Mouse (Mus musculus) liver, postnatal 0 days (tissue): ENCODE results near the gene Gria1. TPM values are rescaled to one million over a fixed set of nuclear protein-coding genes. Genes with fewer than 3 reads are reported as not detected.

Experiments
- ATAC-seq: fragments of 200-750 bp; cut with Nextera tagmentation; 2 replicates; pipeline ENCODE4 v1.8.0; 2017; ENCODE audit warnings: mild to moderate bottlenecking, moderate library complexity
- DNase-seq: peaks from one replicate; pipeline ENCODE4 v3.0.0-alpha.2; 2016
- H3K27ac ChIP-seq: fragments of 300-500 bp; sonication (generic); 2 replicates; pipeline ENCODE4 v1.5.1; 2014; ENCODE audit warnings: antibody characterized with exemption, moderate library complexity, mild to moderate bottlenecking, low read depth
- H3K27me3 ChIP-seq: fragments of 300-500 bp; sonication (generic); 2 replicates; pipeline ENCODE4 v1.6.1; 2014; ENCODE audit warnings: low read length, control low read depth, mixed read lengths; ENCODE audit not compliant: insufficient read depth
- H3K36me3 ChIP-seq: fragments of 300-500 bp; sonication (generic); replicated peaks from 2 replicates; pipeline ENCODE4 v1.6.1; 2014; ENCODE audit warnings: mild to moderate bottlenecking, control low read depth, low read length, moderate library complexity, mixed read lengths; ENCODE audit not compliant: insufficient read depth
- H3K4me1 ChIP-seq: fragments of 300-500 bp; sonication (generic); 2 replicates; pipeline ENCODE4 v1.6.1; 2014; ENCODE audit warnings: antibody characterized with exemption, mild to moderate bottlenecking, control low read depth; ENCODE audit not compliant: insufficient read depth
- H3K4me2 ChIP-seq: fragments of 300-500 bp; sonication (generic); 2 replicates; pipeline ENCODE4 v1.6.1; 2014; ENCODE audit warnings: low read depth, mild to moderate bottlenecking, low read length, moderate library complexity, mixed read lengths
- H3K4me3 ChIP-seq: fragments of 300-500 bp; sonication (generic); 2 replicates; pipeline ENCODE4 v1.5.1; 2014; ENCODE audit warnings: low read depth, low read length
- H3K9ac ChIP-seq: fragments of 300-500 bp; sonication (generic); replicated peaks from 2 replicates; pipeline ENCODE4 v1.6.1; 2014; ENCODE audit warnings: mild to moderate bottlenecking, moderate library complexity
- H3K9me3 ChIP-seq: fragments of 300-500 bp; sonication (generic); 2 replicates; pipeline ENCODE4 v1.6.1; 2016; ENCODE audit warnings: mild to moderate bottlenecking, control low read depth, low read length, mixed read lengths
- CTCF ChIP-seq: sonication (generic); IDR thresholded peaks from 2 replicates; pipeline ENCODE4 v1.5.1; 2016; ENCODE audit warnings: antibody characterized with exemption, low read depth
- EP300 ChIP-seq: IDR thresholded peaks from 2 replicates; pipeline ENCODE4 v1.6.1; 2016; ENCODE audit warnings: antibody characterized with exemption, low read depth, mild to moderate bottlenecking
- WGBS: fragments of 180-500 bp; shearing (Covaris S2); extraction: QIAGEN DNeasy Blood & Tissue Kit; methylation state at CpG from one replicate; pipeline ENCODE4 v1.1.7; 2014; ENCODE audit not compliant: insufficient replicate concordance; 5-methylcytosine and 5-hydroxymethylcytosine counted together
- polyA plus RNA-seq: library from polyadenylated mRNA; unstranded; fragments of >200 nt; fragmentation: Nextera tagmentation; extraction: Ambion mirVana; gene quantifications from 2 replicates; pipeline ENCODE4 v1.2.1, GENCODE M21; 2015

Gria1 gene
- polyA plus RNA-seq, 1 experiment from 2014 or later = not detected

GRCm38 (mm10) chr11:57143681-57144080 lies 132.5 kb downstream of the Gria1 start:
- Histone ChIP-seq H3K9me3 (no peaks in the 10 kb centered on the region), H3K4me2 (no peak overlapping the region), H3K4me1 (no peaks in the 10 kb centered on the region), H3K9ac (no peak overlapping the region), H3K27me3 (no peaks in the 10 kb centered on the region), H3K4me3 (no peak overlapping the region), H3K36me3 (no peaks in the 10 kb centered on the region), H3K27ac (no peak overlapping the region)
- 85% methylated on average over 5 of the region's 5 CpGs for WGBS
- no peak for TF ChIP-seq CTCF
- no peak for TF ChIP-seq EP300
- ATAC-seq = no peak
- no peak for DNase-seq

- no peak overlapping the region for H3K4me3 ChIP-seq
- H3K36me3 ChIP-seq = no peaks in the 10 kb centered on the region
- H3K9me3 ChIP-seq = no peaks in the 10 kb centered on the region
- H3K4me2 ChIP-seq = no peak overlapping the region
- no peak overlapping the region for H3K9ac ChIP-seq
- no peak for DNase-seq
- no peak for ATAC-seq
- TF ChIP-seq EP300 = no peak
- TF ChIP-seq CTCF = no peak
- no peak overlapping the region for H3K27ac ChIP-seq
- no peaks in the 10 kb centered on the region for H3K4me1 ChIP-seq
- H3K27me3 ChIP-seq = no peaks in the 10 kb centered on the region
- WGBS = 75% methylated on average over 7 of the region's 7 CpGs
Measured at GRCm38 (mm10) chr11:57145192-57145591, 134.0 kb downstream of the Gria1 start.

GRCm38 (mm10) chr11:57145704-57146103 lies 134.5 kb downstream of the Gria1 start:
- WGBS = 50% methylated on average over 7 of the region's 7 CpGs
- TF ChIP-seq EP300 (no peak), CTCF (no peak)
- H3K4me3 ChIP-seq = no peak overlapping the region
- H3K27me3 ChIP-seq = no peaks in the 10 kb centered on the region
- no peaks in the 10 kb centered on the region for H3K36me3 ChIP-seq
- H3K9me3 ChIP-seq = no peaks in the 10 kb centered on the region
- no peak overlapping the region for H3K4me2 ChIP-seq
- no peak overlapping the region for H3K27ac ChIP-seq
- no peak overlapping the region for H3K9ac ChIP-seq
- DNase-seq = no peak
- H3K4me1 ChIP-seq = no peaks in the 10 kb centered on the region
- ATAC-seq = no peak

- no peak for DNase-seq
- WGBS = 76% methylated on average over 4 of the region's 4 CpGs
- Histone ChIP-seq H3K36me3 (no peaks in the 10 kb centered on the region), H3K27me3 (no peaks in the 10 kb centered on the region), H3K4me1 (no peaks in the 10 kb centered on the region), H3K9me3 (no peaks in the 10 kb centered on the region), H3K4me2 (no peak overlapping the region), H3K9ac (no peak overlapping the region), H3K27ac (no peak overlapping the region), H3K4me3 (no peak overlapping the region)
- no peak for ATAC-seq
- TF ChIP-seq CTCF = no peak
- TF ChIP-seq EP300 = no peak
Measured at GRCm38 (mm10) chr11:57151674-57152073, 140.5 kb downstream of the Gria1 start.

- no peaks in the 10 kb centered on the region for H3K4me1 ChIP-seq
- no peaks in the 10 kb centered on the region for H3K36me3 ChIP-seq
- no peak overlapping the region for H3K4me3 ChIP-seq
- H3K27me3 ChIP-seq = no peaks in the 10 kb centered on the region
- DNase-seq (no peak), ATAC-seq (no peak)
- no peak overlapping the region for H3K9ac ChIP-seq
- no peak overlapping the region for H3K4me2 ChIP-seq
- H3K9me3 ChIP-seq = no peaks in the 10 kb centered on the region
- TF ChIP-seq CTCF = no peak
- no peak for TF ChIP-seq EP300
- WGBS = 78% methylated on average over 8 of the region's 8 CpGs
- no peak overlapping the region for H3K27ac ChIP-seq
Measured at GRCm38 (mm10) chr11:57154998-57155397, 143.8 kb downstream of the Gria1 start.

- Histone ChIP-seq H3K27me3 (no peaks in the 10 kb centered on the region), H3K27ac (no peak overlapping the region), H3K4me3 (no peak overlapping the region), H3K9me3 (no peaks in the 10 kb centered on the region), H3K36me3 (no peaks in the 10 kb centered on the region), H3K4me1 (no peaks in the 10 kb centered on the region), H3K9ac (no peak overlapping the region), H3K4me2 (no peak overlapping the region)
- 55% methylated on average over 3 of the region's 3 CpGs for WGBS
- TF ChIP-seq EP300 (no peak), CTCF (no peak)
- ATAC-seq = no peak
- DNase-seq = no peak
Measured at GRCm38 (mm10) chr11:57159412-57159811, 148.2 kb downstream of the Gria1 start.

GRCm38 (mm10) chr11:57160076-57160475 lies 148.9 kb downstream of the Gria1 start:
- Histone ChIP-seq H3K9ac (no peak overlapping the region), H3K27me3 (no peaks in the 10 kb centered on the region), H3K9me3 (no peaks in the 10 kb centered on the region), H3K27ac (no peak overlapping the region), H3K4me3 (no peak overlapping the region), H3K4me1 (no peaks in the 10 kb centered on the region), H3K36me3 (no peaks in the 10 kb centered on the region), H3K4me2 (no peak overlapping the region)
- ATAC-seq = no peak
- DNase-seq = no peak
- WGBS = 87% methylated on average over 8 of the region's 8 CpGs
- TF ChIP-seq EP300 (no peak), CTCF (no peak)
